Mouse (Mus musculus) embryonic facial prominence, embryonic 11.5 days (tissue): ENCODE data around the gene H2-M2. TPM values are rescaled to one million over a fixed set of nuclear protein-coding genes. Genes with fewer than 3 reads are reported as not detected.

Source experiments
- polyA plus RNA-seq: library from polyadenylated mRNA; unstranded; fragments of >200 nt; fragmentation: Nextera tagmentation; extraction: Ambion mirVana; gene quantifications from 2 replicates; pipeline ENCODE4 v1.2.1, GENCODE M21; 2014

H2-M2 gene
- polyA plus RNA-seq, 1 experiment from 2014 or later, result not detected

Other genes with a start within 250 kb of the H2-M2 start
- gene Olfr97, start 246.2 kb downstream of the H2-M2 start, polyA plus RNA-seq, result not detected in 2 replicates
- not detected in 2 replicates for gene Olfr98, start 219.8 kb downstream of the H2-M2 start, polyA plus RNA-seq
- gene H2-M3, start 213.3 kb downstream of the H2-M2 start, polyA plus RNA-seq, result 1.4 and 1.8 TPM in 2 replicates
- gene Olfr99, start 200.1 kb downstream of the H2-M2 start, polyA plus RNA-seq, result not detected in 2 replicates
- gene Olfr101, start 179.2 kb downstream of the H2-M2 start, polyA plus RNA-seq, result not detected in 2 replicates
- not detected in 2 replicates for gene Olfr102, start 166.5 kb downstream of the H2-M2 start, polyA plus RNA-seq
- not detected in 2 replicates for gene Olfr103, start 143.9 kb downstream of the H2-M2 start, polyA plus RNA-seq
- not detected in 2 replicates for gene Olfr104-ps, start 124.0 kb downstream of the H2-M2 start, polyA plus RNA-seq
- gene Olfr105-ps, start 104.5 kb downstream of the H2-M2 start, polyA plus RNA-seq, result not detected in 2 replicates
- gene Olfr106-ps, start 93.2 kb downstream of the H2-M2 start, polyA plus RNA-seq, result not detected in 2 replicates
- gene Olfr107, start 84.3 kb downstream of the H2-M2 start, polyA plus RNA-seq, result not detected in 2 replicates
- gene Olfr108, start 38.1 kb downstream of the H2-M2 start, polyA plus RNA-seq, result not detected in 2 replicates
- gene Olfr109, start 24.6 kb downstream of the H2-M2 start, polyA plus RNA-seq, result not detected in 2 replicates
- gene Olfr110, start 8.9 kb upstream of the H2-M2 start, polyA plus RNA-seq, result not detected in 2 replicates
- gene Olfr111, start 24.5 kb upstream of the H2-M2 start, polyA plus RNA-seq, result not detected in 2 replicates
- gene Olfr112, start 85.9 kb upstream of the H2-M2 start, polyA plus RNA-seq, result not detected in 2 replicates
- not detected in 2 replicates for gene Olfr113, start 94.1 kb upstream of the H2-M2 start, polyA plus RNA-seq
- not detected in 2 replicates for gene Olfr114, start 109.2 kb upstream of the H2-M2 start, polyA plus RNA-seq
- not detected in 2 replicates for gene Olfr115, start 143.6 kb upstream of the H2-M2 start, polyA plus RNA-seq
- not detected in 2 replicates for gene Olfr116, start 143.6 kb upstream of the H2-M2 start, polyA plus RNA-seq
- not detected in 2 replicates for gene Olfr117, start 180.2 kb upstream of the H2-M2 start, polyA plus RNA-seq
- not detected in 2 replicates for gene Olfr118, start 183.4 kb upstream of the H2-M2 start, polyA plus RNA-seq
- not detected in 2 replicates for gene Olfr119, start 213.0 kb upstream of the H2-M2 start, polyA plus RNA-seq
- gene Olfr120, start 238.3 kb upstream of the H2-M2 start, polyA plus RNA-seq, result not detected in 2 replicates